Mouse (Mus musculus) heart, embryonic 10.5 days (tissue): ENCODE measurements at regions not wholly inside any gene's neighbourhood (a gene's known extent, or its start where the extent isn't known, plus 50 kb on each side); places are given as distances from the start of the nearest gene placed in this dataset.

Source experiments
- DNase-seq: peaks from one replicate; pipeline ENCODE4 v3.0.0-alpha.2; 2017; ENCODE audit warnings: low spot score
- H3K27ac ChIP-seq: fragments of 300-500 bp; sonication (generic); 2 replicates; pipeline ENCODE4 v1.5.1; 2016; ENCODE audit warnings: mild to moderate bottlenecking
- H3K27me3 ChIP-seq: fragments of 300-500 bp; sonication (generic); 2 replicates; pipeline ENCODE4 v1.6.1; 2016; ENCODE audit warnings: mild to moderate bottlenecking; ENCODE audit not compliant: poor library complexity, insufficient read depth, severe bottlenecking
- H3K36me3 ChIP-seq: fragments of 300-500 bp; sonication (generic); 2 replicates; pipeline ENCODE4 v1.6.1; 2016; ENCODE audit warnings: mild to moderate bottlenecking, moderate library complexity
- H3K4me1 ChIP-seq: fragments of 300-500 bp; sonication (generic); 2 replicates; pipeline ENCODE4 v1.6.1; 2016; ENCODE audit warnings: mild to moderate bottlenecking
- H3K4me3 ChIP-seq: fragments of 300-500 bp; sonication (generic); 2 replicates; pipeline ENCODE4 v1.5.1; 2016; ENCODE audit warnings: mild to moderate bottlenecking, moderate library complexity
- H3K9me3 ChIP-seq: fragments of 300-500 bp; sonication (generic); 2 replicates; pipeline ENCODE4 v1.6.1; 2016; ENCODE audit warnings: mild to moderate bottlenecking, moderate library complexity
- WGBS: fragments of 180-500 bp; shearing (Covaris S2); methylation state at CpG from one replicate; pipeline ENCODE4 v1.1.7; 2016; 5-methylcytosine and 5-hydroxymethylcytosine counted together

DNA sequence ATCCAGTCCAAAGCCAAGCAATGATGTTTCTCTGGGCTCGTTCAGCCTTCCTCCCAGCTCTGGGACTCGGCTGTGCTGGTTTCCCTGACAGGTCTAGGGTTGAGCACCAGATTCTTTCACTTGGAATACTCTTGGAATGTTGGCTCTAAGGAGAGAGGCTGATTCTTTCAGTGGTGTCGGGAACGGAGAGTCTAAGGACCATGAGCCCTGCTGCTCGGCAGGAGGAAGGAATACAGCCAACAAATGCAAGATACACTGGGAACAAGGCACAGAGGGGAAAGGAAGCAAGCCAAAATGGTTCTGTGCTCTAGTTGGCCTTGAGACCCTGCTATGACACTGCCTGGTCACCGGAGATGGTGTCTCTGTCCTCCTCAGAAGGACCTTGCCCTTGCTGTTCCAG is 251.8 kb downstream of the Cbln1 start:
- no peak overlapping the region for H3K27ac ChIP-seq
- no peaks in the 10 kb centered on the region for H3K9me3 ChIP-seq
- DNase-seq, result no peak
- 0 out of 2 replicates have a peak, but pooled peaks cover 5% of the 10 kb centered on the region for H3K4me1 ChIP-seq
- WGBS, result 82% methylated on average over 6 of the region's 6 CpGs
- H3K4me3 ChIP-seq, result no peak overlapping the region
- no peaks in the 10 kb centered on the region for H3K36me3 ChIP-seq
- peaks cover 27% of the 10 kb centered on the region for H3K27me3 ChIP-seq

DNA sequence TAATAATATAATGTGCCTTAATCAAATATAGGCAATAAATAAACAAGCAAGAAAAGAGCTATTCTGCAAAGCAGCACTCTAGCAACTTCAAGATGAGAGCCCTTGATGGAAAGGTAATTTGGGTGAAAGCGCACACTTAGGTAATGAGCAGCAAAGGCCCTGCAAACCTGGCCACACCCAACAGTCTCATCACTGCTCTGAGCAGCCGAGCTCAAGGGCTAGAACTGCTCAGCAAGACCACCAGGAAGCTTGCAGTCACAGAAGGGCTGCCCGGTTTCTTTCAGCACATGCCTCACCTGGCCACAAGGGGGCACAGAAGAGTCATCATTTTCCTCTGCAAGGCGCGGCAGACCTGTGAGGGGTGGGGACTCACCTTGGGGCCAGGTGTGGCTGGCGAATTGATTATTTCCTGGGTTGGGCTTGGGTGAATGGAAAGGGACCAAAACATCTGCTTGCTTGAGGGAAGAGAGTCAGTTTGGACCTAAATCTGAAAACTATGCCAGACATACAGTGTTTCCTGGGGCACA is 253.4 kb downstream of the Cbln1 start:
- Histone ChIP-seq H3K9me3 (no peaks in the 10 kb centered on the region), H3K27ac (no peak overlapping the region), H3K4me1 (0 out of 2 replicates have a peak, but pooled peaks cover 5% of the 10 kb centered on the region), H3K27me3 (peaks cover 27% of the 10 kb centered on the region), H3K36me3 (no peaks in the 10 kb centered on the region), H3K4me3 (no peak overlapping the region)
- DNase-seq, result no peak
- 12% methylated on average over 6 of the region's 6 CpGs for WGBS

DNA sequence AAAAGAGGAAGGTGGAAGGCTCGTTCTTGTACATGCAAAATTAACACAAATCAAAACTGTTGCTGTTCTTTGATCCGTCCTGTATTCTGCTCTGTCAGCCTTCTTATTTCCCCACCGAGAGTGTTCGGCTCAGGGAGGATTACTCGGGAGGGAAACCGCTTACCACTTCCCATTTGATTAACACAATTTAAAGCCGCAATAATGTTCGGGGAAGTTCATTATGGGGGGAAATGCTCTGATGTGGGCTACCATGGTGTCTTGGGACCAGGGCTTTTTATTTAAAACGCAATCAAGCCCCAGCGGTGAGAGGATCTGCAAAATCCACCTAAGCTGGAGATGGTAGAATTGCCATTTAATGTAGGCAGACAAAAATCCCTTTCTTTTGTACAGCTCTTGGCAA is 257.4 kb downstream of the Cbln1 start:
- peaks cover 21% of the 10 kb centered on the region for H3K27me3 ChIP-seq
- 81% methylated on average over 10 of the region's 10 CpGs for WGBS
- no peak overlapping the region for H3K4me3 ChIP-seq

DNA sequence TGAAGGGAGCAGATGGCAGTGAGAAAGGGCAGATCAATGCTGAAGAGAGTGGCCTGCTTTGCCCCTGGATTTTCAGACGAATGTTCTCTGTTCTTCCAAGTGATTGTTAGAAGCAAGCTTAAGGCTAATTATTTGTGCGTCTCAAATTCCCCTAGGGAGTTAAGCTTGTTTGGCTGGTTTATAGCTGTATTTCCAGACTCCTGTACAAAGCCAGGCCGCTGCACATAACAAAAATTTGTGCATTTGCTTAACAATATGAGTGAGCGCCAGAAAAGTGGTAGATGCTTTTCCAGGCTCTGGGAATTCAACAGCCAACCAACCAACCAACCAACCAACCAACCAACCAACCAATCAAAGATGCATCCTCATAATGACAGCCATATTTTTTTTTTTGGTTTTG is 261.9 kb downstream of the Cbln1 start:
- no peak overlapping the region for H3K27ac ChIP-seq
- 0 out of 2 replicates have a peak, but pooled peaks cover 4% of the 10 kb centered on the region for H3K27me3 ChIP-seq
- no peak for DNase-seq
- H3K4me3 ChIP-seq, result no peak overlapping the region
- WGBS, result 75% methylated on average over 4 of the region's 4 CpGs
- H3K36me3 ChIP-seq, result no peaks in the 10 kb centered on the region
- H3K4me1 ChIP-seq, result peaks cover 4% of the 10 kb centered on the region; the same call in 1 of the 2 replicates
- no peaks in the 10 kb centered on the region for H3K9me3 ChIP-seq

More for the DNA sequence above, 257.4 kb downstream of the Cbln1 start:
- DNase-seq, result no peak
- Histone ChIP-seq H3K9me3 (no peaks in the 10 kb centered on the region), H3K36me3 (no peaks in the 10 kb centered on the region), H3K4me1 (0 out of 2 replicates have a peak, but pooled peaks cover 5% of the 10 kb centered on the region), H3K27ac (no peak overlapping the region)

DNA sequence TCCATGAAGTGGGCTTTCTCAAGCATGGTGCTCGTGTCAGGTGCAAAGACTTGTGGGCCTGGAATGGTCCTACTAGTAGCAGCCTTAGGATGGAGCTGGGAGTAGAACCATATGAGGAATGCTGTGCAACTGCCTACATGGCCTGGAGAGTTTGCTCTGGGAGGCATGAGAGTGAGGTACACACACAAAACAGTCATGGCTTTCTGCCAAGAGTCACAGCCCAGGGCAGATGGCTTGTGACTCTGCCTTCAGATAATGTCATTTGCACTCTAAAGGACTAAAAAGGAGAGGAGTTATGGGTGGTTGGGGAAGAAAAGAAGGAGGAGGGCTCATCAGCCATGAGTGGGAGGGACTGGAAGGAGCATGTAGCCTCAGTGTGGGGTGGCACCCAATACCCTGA is 263.1 kb downstream of the Cbln1 start:
- no peaks in the 10 kb centered on the region for H3K9me3 ChIP-seq
- H3K36me3 ChIP-seq, result no peaks in the 10 kb centered on the region
- WGBS, result 75% methylated on average over 1 of the region's 1 CpGs
- no peak overlapping the region for H3K4me3 ChIP-seq
- peaks cover 4% of the 10 kb centered on the region; the same call in 1 of the 2 replicates for H3K4me1 ChIP-seq
- 0 out of 2 replicates have a peak, but pooled peaks cover 4% of the 10 kb centered on the region for H3K27me3 ChIP-seq
- H3K27ac ChIP-seq, result no peak overlapping the region
- no peak for DNase-seq

DNA sequence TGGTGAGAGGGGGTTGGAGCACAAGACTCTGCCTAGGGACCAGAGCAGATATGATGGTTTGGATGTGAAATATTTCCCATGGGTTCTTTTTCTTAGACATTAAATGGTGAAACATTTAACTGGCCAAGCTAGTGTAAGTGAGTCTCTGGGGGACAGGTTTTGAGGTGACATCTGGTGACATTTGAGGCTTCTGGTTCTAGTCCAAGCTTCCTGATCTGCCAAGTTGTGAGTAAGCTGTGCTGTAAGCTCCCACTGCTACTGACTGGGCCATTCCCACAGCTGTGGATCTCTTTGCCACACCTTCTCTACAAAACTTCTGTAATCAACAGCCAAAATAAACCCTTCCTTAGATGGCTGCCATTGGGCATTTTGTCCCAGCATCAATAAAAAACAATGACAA is 264.4 kb downstream of the Cbln1 start:
- no peaks in the 10 kb centered on the region for H3K9me3 ChIP-seq
- no peaks in the 10 kb centered on the region for H3K36me3 ChIP-seq
- no peak for DNase-seq
- no peak overlapping the region for H3K27ac ChIP-seq
- no peak overlapping the region for H3K4me3 ChIP-seq
- 0 out of 2 replicates have a peak, but pooled peaks cover 4% of the 10 kb centered on the region for H3K27me3 ChIP-seq
- H3K4me1 ChIP-seq, result peaks cover 7% of the 10 kb centered on the region; the same call in 1 of the 2 replicates

DNA sequence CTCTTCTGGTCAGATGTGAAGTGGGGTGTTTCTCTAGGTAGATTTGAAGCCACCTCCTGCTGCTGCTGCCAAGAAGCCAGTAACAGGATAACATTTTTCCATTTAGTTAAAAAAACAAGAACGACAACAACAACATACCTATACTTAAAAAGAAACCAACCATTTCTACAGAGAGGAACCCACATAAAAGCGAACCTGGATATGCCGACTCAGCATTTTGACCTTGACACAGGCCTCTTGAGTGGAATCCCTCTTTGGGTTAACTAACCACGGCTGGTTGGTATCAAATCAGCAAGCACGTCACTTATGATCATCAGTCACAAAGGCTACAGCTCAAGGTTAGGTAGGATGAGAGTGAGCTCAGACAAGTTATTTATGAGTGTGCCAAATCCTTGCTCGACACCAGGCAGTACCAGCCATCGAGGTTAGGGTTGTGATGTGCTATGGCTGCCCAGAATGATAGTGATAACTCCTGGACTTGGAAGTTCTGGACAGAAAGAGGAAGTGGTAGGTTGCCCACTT is 269.7 kb downstream of the Cbln1 start:
- 83% methylated on average over 7 of the region's 7 CpGs for WGBS
- Histone ChIP-seq H3K4me3 (no peak overlapping the region), H3K9me3 (no peaks in the 10 kb centered on the region), H3K36me3 (no peaks in the 10 kb centered on the region), H3K27me3 (no peaks in the 10 kb centered on the region), H3K4me1 (peaks cover 29% of the 10 kb centered on the region), H3K27ac (no peak overlapping the region)
- no peak for DNase-seq

DNA sequence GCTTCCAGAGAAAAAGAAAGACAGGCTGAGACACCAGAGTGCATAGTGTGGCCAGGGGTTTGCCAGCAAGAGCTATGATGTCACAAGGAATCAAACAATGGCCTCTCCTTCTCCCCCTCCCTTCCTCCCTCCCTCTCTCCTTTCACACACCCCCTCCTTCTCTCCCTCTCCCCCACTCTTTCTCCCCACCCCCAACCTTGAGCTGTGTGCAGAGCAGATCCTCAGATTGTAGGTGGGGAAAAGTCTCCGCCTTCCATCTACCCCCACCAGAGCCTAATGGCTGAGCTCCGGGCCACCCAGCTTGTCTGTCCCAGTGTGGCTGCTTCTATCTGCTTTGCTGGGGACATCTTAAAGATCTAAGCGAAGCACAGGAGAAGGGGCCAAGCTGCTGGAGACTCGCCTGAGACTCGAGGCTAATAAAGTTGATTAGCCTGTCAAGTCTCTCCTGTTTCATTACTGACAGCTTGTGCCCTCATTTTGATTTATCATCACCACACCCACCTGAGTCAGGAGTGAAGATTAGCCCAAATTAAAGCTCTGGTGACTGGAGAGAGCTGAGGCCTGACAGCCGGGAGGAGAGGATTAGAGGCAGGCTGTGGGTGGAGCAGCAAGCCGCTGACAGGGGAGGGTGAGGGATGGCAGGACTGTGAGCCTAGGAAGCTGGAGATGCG is 272.8 kb downstream of the Cbln1 start:
- H3K4me3 ChIP-seq, result peak overlapping the region; percentile 27
- H3K9me3 ChIP-seq, result no peaks in the 10 kb centered on the region
- peaks cover 42% of the 10 kb centered on the region for H3K4me1 ChIP-seq
- H3K27me3 ChIP-seq, result no peaks in the 10 kb centered on the region
- peak overlapping the region; percentile 62; the same call in 1 of the 2 replicates for H3K27ac ChIP-seq
- whole genome bisulfite sequencing, result 0% methylated on average over 8 of the region's 8 CpGs
- DNase-seq, result peak; percentile 85
- no peaks in the 10 kb centered on the region for H3K36me3 ChIP-seq

DNA sequence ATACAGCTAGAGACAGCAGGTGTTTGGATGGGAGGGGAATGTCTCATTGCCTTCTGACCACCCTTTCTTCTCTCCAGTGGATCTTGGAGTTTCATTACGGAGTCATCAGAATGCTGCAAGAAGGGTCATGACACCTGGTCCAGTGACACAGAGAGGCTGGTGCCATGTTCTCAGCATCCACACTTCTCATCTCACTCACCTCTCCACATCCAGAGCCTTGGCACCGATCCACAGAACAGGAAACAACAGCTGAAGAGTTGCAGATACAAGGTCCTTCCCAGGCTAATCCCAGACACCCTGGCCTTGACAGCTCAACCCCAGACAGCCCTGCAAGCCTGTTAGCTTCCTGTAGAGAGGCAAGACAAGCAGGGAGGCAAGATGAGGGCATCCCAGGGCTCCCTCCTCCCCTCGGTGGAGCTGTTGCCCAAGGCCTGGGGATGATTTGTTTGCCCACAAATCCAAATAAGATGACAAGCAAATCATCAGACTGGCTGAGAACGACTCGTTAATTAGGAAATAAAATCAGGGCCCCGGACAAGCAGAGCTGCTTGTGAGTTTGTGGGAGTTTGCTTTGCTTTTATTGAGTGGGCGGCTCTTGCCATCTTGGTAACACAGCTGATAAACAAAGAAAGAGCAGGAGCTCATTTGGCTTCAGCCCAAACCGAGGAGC is 274.4 kb downstream of the Cbln1 start:
- WGBS, result 41% methylated on average over 8 of the region's 8 CpGs
- Histone ChIP-seq H3K27me3 (no peaks in the 10 kb centered on the region), H3K27ac (no peak overlapping the region), H3K4me1 (peaks cover 40% of the 10 kb centered on the region), H3K4me3 (no peak overlapping the region), H3K36me3 (no peaks in the 10 kb centered on the region), H3K9me3 (no peaks in the 10 kb centered on the region)
- DNase-seq, result no peak

DNA sequence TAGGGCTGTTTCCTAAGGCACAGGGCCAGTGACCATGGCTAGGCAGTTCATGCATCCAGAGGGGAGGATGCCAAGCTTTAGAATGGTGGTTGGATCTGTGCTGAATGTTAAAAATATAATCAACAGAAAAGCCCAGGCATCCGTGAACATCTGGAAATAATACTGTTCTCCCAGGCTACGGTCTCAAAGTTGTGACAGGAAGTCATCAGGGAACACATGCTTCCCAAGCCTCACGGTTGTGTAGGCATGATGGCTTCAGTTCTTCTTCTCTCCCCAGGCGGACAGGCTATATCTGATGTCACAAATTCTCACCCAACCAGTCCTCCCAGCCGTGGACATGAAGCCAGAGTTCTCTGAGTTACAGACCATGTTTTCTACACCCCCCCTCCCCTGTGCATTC is 275.4 kb downstream of the Cbln1 start:
- no peak overlapping the region for H3K27ac ChIP-seq
- no peaks in the 10 kb centered on the region for H3K9me3 ChIP-seq
- no peaks in the 10 kb centered on the region for H3K27me3 ChIP-seq
- H3K36me3 ChIP-seq, result no peaks in the 10 kb centered on the region
- H3K4me3 ChIP-seq, result no peak overlapping the region
- no peak for DNase-seq
- 59% methylated on average over 5 of the region's 5 CpGs for WGBS
- H3K4me1 ChIP-seq, result peaks cover 40% of the 10 kb centered on the region

DNA sequence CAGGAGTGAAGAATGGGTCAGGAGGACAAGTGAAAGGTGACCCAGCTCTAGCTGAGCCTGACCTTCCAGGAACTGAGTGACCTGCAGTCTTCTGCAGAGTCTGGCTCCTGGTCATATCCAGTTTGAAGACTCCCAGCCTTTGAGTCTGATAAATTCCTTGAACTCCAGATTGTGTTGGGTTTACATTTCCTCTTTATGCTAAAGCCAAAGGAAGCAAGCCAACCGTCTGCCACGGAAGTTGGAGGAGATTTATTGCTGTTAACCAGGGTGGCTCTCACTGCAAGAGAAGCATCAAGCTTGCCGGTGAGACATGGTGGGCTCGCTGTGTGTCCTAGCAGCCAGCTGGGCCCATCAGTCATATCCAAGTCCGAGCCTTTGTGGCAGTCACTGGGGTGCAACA is 276.4 kb downstream of the Cbln1 start:
- WGBS, result 79% methylated on average over 5 of the region's 5 CpGs
- H3K27ac ChIP-seq, result no peak overlapping the region
- no peak for DNase-seq

DNA sequence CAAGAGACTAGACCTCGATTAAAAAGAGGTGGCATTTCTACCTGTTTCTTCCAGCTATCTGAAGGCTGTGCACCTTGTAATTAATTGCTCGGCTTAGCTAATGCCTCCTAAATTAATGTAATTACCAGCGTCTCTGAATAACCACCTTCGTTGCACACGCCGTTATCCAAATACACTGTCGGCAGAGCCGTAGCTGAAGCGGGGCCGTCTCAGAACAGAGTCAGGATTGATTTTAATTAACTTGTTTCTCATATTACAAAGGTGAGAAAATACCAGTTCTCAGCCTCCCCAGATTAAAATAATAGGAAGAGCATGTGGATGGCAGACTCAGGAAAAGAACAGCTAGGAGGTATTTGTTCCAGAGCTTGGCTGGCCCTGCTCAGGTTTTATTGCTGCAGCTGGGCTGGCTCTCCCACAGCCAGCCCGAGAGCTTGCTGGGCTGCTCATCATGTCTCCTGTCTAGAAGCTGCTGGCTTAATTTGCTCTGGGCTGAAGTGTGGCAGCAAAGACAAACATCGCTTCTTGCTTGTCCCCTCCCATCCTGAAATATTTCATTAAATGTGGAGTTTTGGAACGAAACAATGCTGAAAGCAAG is 282.5 kb downstream of the Cbln1 start:
- Histone ChIP-seq H3K4me3 (no peak overlapping the region), H3K36me3 (no peaks in the 10 kb centered on the region), H3K4me1 (no peaks in the 10 kb centered on the region), H3K9me3 (no peaks in the 10 kb centered on the region), H3K27ac (no peak overlapping the region), H3K27me3 (no peaks in the 10 kb centered on the region)
- DNase-seq, result no peak
- 87% methylated on average over 13 of the region's 13 CpGs for WGBS

More for the DNA sequence above, 276.4 kb downstream of the Cbln1 start:
- Histone ChIP-seq H3K4me3 (no peak overlapping the region), H3K27me3 (no peaks in the 10 kb centered on the region), H3K4me1 (peaks cover 40% of the 10 kb centered on the region), H3K36me3 (no peaks in the 10 kb centered on the region), H3K9me3 (no peaks in the 10 kb centered on the region)

DNA sequence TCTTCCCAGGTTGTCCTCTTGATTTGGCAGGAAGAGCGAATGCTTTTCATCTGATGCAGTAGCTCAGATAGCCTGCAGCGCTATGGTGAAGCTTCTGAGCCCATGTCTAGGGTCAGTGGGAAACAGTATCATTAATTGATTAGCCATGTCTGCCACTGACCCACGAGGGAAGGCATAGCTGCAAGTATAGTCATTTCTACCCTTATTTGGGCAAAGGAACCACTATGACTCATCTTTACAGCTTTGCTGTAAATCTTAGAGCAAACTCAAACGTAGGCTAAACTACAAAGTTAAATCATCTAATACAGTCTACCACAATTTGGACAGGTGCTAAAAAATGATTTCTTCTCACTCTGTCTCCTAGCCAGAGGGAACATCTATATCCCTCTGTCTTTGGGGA is 289.5 kb downstream of the Cbln1 start:
- Histone ChIP-seq H3K4me3 (no peak overlapping the region), H3K9me3 (no peaks in the 10 kb centered on the region), H3K27me3 (no peaks in the 10 kb centered on the region), H3K27ac (no peak overlapping the region), H3K4me1 (no peaks in the 10 kb centered on the region), H3K36me3 (no peaks in the 10 kb centered on the region)
- DNase-seq, result no peak
- WGBS, result 62% methylated on average over 4 of the region's 4 CpGs
